Mouse (Mus musculus) liver, embryonic 14.5 days (tissue): Measurements from ENCODE around the gene Rnf220. TPM values are rescaled to one million over a fixed set of nuclear protein-coding genes. Genes with fewer than 3 reads are reported as not detected.

Experiments
- ATAC-seq: fragments of 200-750 bp; cut with Nextera tagmentation; 2 replicates; pipeline ENCODE4 v1.8.0; 2017; ENCODE audit warnings: moderate number of reproducible peaks, mild to moderate bottlenecking, moderate library complexity; ENCODE audit not compliant: insufficient read depth
- DNase-seq, 3 experiments: peaks; one replicate each; pipeline ENCODE4 v3.0.0-alpha.2; 2012 to 2013; ENCODE audit warnings: low read depth in 3 of 3, low spot score in 3 of 3
- H3K27ac ChIP-seq: fragments of 300-500 bp; sonication (generic); 2 replicates; pipeline ENCODE4 v1.5.1; 2014; ENCODE audit warnings: moderate library complexity, mild to moderate bottlenecking, control low read depth, inconsistent platforms
- H3K27me3 ChIP-seq: fragments of 300-500 bp; sonication (generic); 2 replicates; pipeline ENCODE4 v1.6.1; 2014; ENCODE audit warnings: mild to moderate bottlenecking, low read length, moderate library complexity; ENCODE audit not compliant: control insufficient read depth, insufficient read depth
- H3K36me3 ChIP-seq: fragments of 300-500 bp; sonication (generic); replicated peaks from 2 replicates; pipeline ENCODE4 v1.6.1; 2014; ENCODE audit warnings: low read depth; ENCODE audit not compliant: control insufficient read depth, insufficient read depth
- H3K4me1 ChIP-seq, 2 experiments: fragments of 200-500 bp in 1 of 2; fragments of 300-500 bp in 1 of 2; sonication (generic) in 1 of 2; replicated peaks; 2 replicates each; pipeline ENCODE4 v1.6.1; 2012 to 2014; ENCODE audit warnings: antibody characterized with exemption in 1 of 2, inconsistent platforms in 1 of 2, low read length in 1 of 2; ENCODE audit not compliant: control insufficient read depth in 2 of 2, insufficient read depth in 2 of 2
- H3K4me2 ChIP-seq: fragments of 300-500 bp; sonication (generic); 2 replicates; pipeline ENCODE4 v1.6.1; 2014; ENCODE audit warnings: low read depth, mild to moderate bottlenecking, control low read depth, moderate library complexity
- H3K4me3 ChIP-seq, 2 experiments: fragments of 200-500 bp in 1 of 2; fragments of 300-500 bp in 1 of 2; sonication (generic) in 1 of 2; 2 replicates each; pipeline ENCODE4 v1.5.1; 2012 to 2014; ENCODE audit warnings: low read depth in 2 of 2, low read length in 2 of 2, mild to moderate bottlenecking in 2 of 2, control low read depth in 1 of 2, inconsistent platforms in 1 of 2, moderate library complexity in 1 of 2; ENCODE audit not compliant: insufficient read depth in 1 of 2
- H3K9ac ChIP-seq: fragments of 300-500 bp; sonication (generic); replicated peaks from 2 replicates; pipeline ENCODE4 v1.6.1; 2014; ENCODE audit warnings: mild to moderate bottlenecking, control low read depth, moderate library complexity
- H3K9me3 ChIP-seq: fragments of 300-500 bp; sonication (generic); 2 replicates; pipeline ENCODE4 v1.6.1; 2016; ENCODE audit warnings: low read length, mixed read lengths; ENCODE audit not compliant: control insufficient read depth
- CTCF ChIP-seq: IDR thresholded peaks from 2 replicates; pipeline ENCODE4 v1.5.1; 2016; ENCODE audit warnings: antibody characterized with exemption, low read depth, control low read depth
- EP300 ChIP-seq: IDR thresholded peaks from 2 replicates; pipeline ENCODE4 v1.6.1; 2016; ENCODE audit warnings: antibody characterized with exemption, low read depth
- WGBS: fragments of 180-500 bp; shearing (Covaris S2); extraction: QIAGEN DNeasy Blood & Tissue Kit; methylation state at CpG from one replicate; pipeline ENCODE4 v1.1.7; 2014; ENCODE audit not compliant: insufficient replicate concordance; 5-methylcytosine and 5-hydroxymethylcytosine counted together
- polyA plus RNA-seq, 2 experiments: library from polyadenylated mRNA; depleted of rRNA in 1 of 2; stranded (reverse) in 1 of 2; unstranded in 1 of 2; fragments of >200 nt; fragmentation: Nextera tagmentation in 1 of 2; extraction: Ambion mirVana in 1 of 2; gene quantifications; 2 replicates each; pipeline versions ENCODE4 v1.2.1 to v1.2.3; 2012 to 2014

Gene Rnf220
- polyA plus RNA-seq, 2 experiments: 17.9 to 29.1 TPM

DNA sequence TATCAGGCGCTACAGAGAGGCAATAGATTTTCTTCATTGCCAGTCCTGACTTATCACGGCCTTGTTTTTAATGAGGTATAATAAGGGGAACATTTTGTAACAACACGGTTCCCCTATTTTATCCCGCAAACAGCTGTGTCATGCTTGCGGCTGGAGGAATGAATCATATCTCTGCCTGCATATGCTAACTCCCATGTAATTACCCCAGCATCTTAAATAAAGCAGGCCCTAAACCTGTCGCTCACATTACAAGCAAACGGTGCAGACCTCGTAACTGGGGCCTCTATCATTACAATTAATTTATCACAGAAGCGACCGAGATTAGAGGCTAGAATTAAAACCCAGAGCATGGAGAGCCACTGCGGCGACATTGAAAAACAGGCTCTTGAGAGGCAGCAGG is 69.3 kb downstream of the Rnf220 start:
- Histone ChIP-seq H3K9me3 (no peaks in the 10 kb centered on the region), H3K4me2 (no peak overlapping the region), H3K4me3 (no peak overlapping the region), H3K4me1 (peaks cover 0 to 8% of the 10 kb centered on the region in 2 experiments; a peak in 2 of 4 replicates), H3K9ac (no peak overlapping the region), H3K27me3 (no peaks in the 10 kb centered on the region), H3K27ac (no peak overlapping the region), H3K36me3 (no peaks in the 10 kb centered on the region)
- TF ChIP-seq EP300: peak; percentile 62
- no peak for TF ChIP-seq CTCF
- ATAC-seq: peak; percentile 57; the same call in 1 of the 2 replicates
- DNase-seq: peak; percentile 9 to 47 (median 24)
- 20% methylated on average over 12 of the region's 12 CpGs for WGBS

DNA sequence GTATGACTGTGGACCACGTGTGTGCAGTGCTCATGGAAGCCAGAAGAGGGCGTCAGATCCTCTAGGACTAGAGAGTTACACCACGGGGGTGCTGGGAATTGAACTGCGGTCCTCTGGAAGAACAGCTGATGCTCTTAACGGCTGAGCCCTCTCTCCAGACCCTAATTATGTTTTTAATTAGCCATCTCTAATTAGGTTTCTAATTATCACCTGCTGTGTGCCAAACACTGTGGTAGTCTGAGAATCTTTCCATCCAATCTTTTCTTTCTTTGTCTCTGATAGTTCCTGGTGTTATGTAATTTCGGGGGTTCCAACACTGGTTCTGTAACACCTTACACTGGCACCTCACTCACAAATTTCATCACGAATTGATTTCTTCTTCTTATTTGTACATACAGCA is 75.8 kb downstream of the Rnf220 start:
- no peak overlapping the region for H3K4me2 ChIP-seq
- DNase-seq (no peak), ATAC-seq (no peak)
- H3K4me3 ChIP-seq: no peak overlapping the region
- no peak overlapping the region for H3K27ac ChIP-seq
- TF ChIP-seq CTCF: peak; percentile 24; the same call in 1 of the 2 replicates
- TF ChIP-seq EP300: no peak
- 68% methylated on average over 7 of the region's 7 CpGs for WGBS
- no peaks in the 10 kb centered on the region for H3K27me3 ChIP-seq
- H3K9ac ChIP-seq: no peak overlapping the region
- H3K9me3 ChIP-seq: no peaks in the 10 kb centered on the region
- H3K36me3 ChIP-seq: no peaks in the 10 kb centered on the region
- H3K4me1 ChIP-seq: no peaks in the 10 kb centered on the region

DNA sequence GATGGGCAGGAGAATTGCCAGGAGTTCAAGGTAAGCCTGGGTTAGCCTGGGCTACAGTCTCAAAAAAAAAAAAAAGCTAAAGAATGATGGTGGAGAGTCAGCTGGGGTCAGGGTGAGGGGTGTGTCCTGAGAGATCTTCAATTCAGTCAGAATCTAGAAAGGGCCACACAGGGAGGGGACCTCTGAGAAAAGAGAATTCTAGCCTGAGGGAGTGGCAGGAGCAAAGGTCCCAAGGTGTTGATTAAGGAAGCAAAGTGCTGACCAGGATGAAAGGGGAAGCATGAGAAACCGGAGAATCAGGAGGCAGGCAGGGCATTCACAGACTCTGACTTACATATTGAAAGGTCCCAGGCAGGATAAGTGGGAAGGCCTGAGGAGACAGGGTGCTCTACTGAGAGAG is 80.0 kb downstream of the Rnf220 start:
- Histone ChIP-seq H3K27ac (no peak overlapping the region), H3K9ac (no peak overlapping the region), H3K4me3 (no peak overlapping the region), H3K36me3 (no peaks in the 10 kb centered on the region), H3K9me3 (no peaks in the 10 kb centered on the region), H3K4me1 (no peaks in the 10 kb centered on the region), H3K4me2 (no peak overlapping the region), H3K27me3 (no peaks in the 10 kb centered on the region)
- no peak for DNase-seq
- no peak for ATAC-seq
- TF ChIP-seq CTCF (no peak), EP300 (no peak)
- WGBS: 70% methylated on average over 1 of the region's 1 CpGs

DNA sequence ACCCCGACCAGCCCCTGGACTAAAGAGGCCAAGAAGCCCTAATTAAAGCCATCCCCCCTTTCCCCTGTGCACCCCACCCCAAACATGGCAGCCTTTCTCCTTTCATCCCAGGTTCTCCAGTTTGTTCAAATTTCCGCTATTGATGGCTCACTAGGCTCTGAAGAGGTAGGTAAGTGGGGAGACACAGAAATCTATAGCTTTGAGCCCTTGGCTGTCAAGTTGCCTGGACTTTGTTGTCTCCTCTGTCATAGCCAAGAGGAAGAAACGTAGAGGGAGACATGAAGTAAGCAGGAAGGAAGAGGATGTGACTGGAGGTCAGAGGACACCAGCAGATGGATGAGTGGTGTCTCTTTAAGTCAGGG is 86.8 kb downstream of the Rnf220 start:
- Histone ChIP-seq H3K9ac (no peak overlapping the region), H3K27me3 (no peaks in the 10 kb centered on the region), H3K9me3 (no peaks in the 10 kb centered on the region), H3K4me1 (no peaks in the 10 kb centered on the region), H3K36me3 (no peaks in the 10 kb centered on the region), H3K4me2 (no peak overlapping the region), H3K4me3 (no peak overlapping the region), H3K27ac (no peak overlapping the region)
- DNase-seq (no peak), ATAC-seq (no peak)
- WGBS: 37% methylated on average over 3 of the region's 3 CpGs
- no peak for TF ChIP-seq CTCF
- no peak for TF ChIP-seq EP300

DNA sequence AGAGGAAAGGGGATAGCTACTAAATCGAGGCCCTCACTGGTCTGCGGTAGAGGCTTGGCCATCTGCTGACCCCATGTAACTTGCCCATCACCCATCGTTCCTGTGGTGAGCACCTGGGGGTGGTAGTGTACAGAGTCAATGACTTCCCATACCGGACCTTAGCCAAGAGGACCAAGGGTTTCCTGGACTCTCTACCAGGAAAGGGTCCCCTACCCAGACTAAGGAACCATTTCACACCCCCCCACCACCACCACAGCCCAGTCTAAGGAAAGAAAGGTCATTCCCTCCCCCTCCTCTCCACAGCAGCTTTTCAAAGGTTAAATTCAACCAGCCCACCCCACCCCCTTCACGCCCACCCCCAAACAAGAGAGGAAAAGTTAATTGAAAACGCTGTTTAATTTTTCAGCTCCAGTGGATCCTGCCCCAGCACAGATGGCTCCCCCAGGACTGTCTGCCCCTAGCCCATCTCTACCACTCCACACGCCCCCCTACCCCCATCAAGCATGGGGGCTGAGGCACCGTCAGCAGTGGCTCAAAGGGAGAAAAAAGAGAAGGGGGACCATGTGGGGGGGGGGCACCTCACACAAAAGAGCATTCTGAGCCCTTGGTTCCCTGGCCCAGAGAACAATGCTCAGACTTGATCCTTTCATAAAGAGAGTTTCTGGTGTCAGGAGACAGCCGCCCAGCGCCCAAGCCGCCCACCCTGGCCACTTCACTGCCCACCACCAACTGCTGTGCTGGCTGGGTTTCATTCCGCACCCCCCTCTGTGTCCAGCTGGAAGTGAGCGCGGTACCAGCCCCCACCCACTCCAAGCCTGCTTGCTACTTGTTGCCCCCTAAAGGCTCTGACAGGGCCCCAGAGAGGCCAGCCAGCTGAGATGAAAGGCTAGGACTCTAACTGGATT is 87.5 kb downstream of the Rnf220 start:
- Histone ChIP-seq H3K4me2 (no peak overlapping the region), H3K9me3 (no peaks in the 10 kb centered on the region), H3K36me3 (no peaks in the 10 kb centered on the region), H3K27ac (no peak overlapping the region), H3K27me3 (no peaks in the 10 kb centered on the region), H3K4me1 (no peaks in the 10 kb centered on the region), H3K4me3 (no peak overlapping the region), H3K9ac (no peak overlapping the region)
- WGBS: 73% methylated on average over 14 of the region's 14 CpGs
- DNase-seq (no peak), ATAC-seq (no peak)
- TF ChIP-seq EP300: no peak
- TF ChIP-seq CTCF: no peak
